Mouse (Mus musculus) spleen, postnatal 4 days (tissue): ENCODE measurements around the gene Apbb1.

ENCODE experiments used
- DNase-seq, 2 experiments: peaks; one replicate each; pipeline ENCODE4 v3.0.0; 2022; ENCODE audit warnings: low spot score in 2 of 2

Apbb1 gene

GRCm38 (mm10) chr7:105570756-105571155, 10.7 kb downstream of the Apbb1 start:
- no peak for DNase-seq

GRCm38 (mm10) chr7:105569512-105570496, 11.6 kb downstream of the Apbb1 start:
- DNase-seq = no peak

- no peak for DNase-seq
Measured at GRCm38 (mm10) chr7:105568988-105569471, 12.4 kb downstream of the Apbb1 start.

- no peak for DNase-seq
Measured at GRCm38 (mm10) chr7:105568583-105568982, 12.9 kb downstream of the Apbb1 start.

GRCm38 (mm10) chr7:105565071-105565836, 16.2 kb downstream of the Apbb1 start:
- DNase-seq = no peak

- DNase-seq = no peak
Measured at GRCm38 (mm10) chr7:105563367-105563766, 18.1 kb downstream of the Apbb1 start.

- DNase-seq = no peak
Measured at GRCm38 (mm10) chr7:105562317-105562716, 19.1 kb downstream of the Apbb1 start.

GRCm38 (mm10) chr7:105559016-105559415, 22.4 kb downstream of the Apbb1 start:
- no peak for DNase-seq

- no peak for DNase-seq
Measured at GRCm38 (mm10) chr7:105557671-105558070, 23.8 kb downstream of the Apbb1 start.

GRCm38 (mm10) chr7:105556406-105556805, 25.0 kb downstream of the Apbb1 start:
- DNase-seq = no peak

GRCm38 (mm10) chr7:105555571-105555970, 25.9 kb downstream of the Apbb1 start:
- DNase-seq = no peak

- DNase-seq = peak; percentile 87 to 91
Measured at GRCm38 (mm10) chr7:105554212-105554942, 27.1 kb downstream of the Apbb1 start, which contains the start of gene Smpd1. Gene Smpd1 (plus strand): TSS chr7:105554360.

- no peak for DNase-seq
Measured at GRCm38 (mm10) chr7:105553456-105554211, 27.8 kb downstream of the Apbb1 start.

GRCm38 (mm10) chr7:105549035-105549434, 32.4 kb downstream of the Apbb1 start:
- no peak for DNase-seq

- no peak for DNase-seq
Measured at GRCm38 (mm10) chr7:105547970-105548369, 33.5 kb downstream of the Apbb1 start.

- no peak for DNase-seq
Measured at GRCm38 (mm10) chr7:105545986-105546385, 35.5 kb downstream of the Apbb1 start.

- no peak for DNase-seq
Measured at GRCm38 (mm10) chr7:105534162-105534561, 47.3 kb downstream of the Apbb1 start.

GRCm38 (mm10) chr7:105528094-105528493, 53.4 kb downstream of the Apbb1 start:
- no peak for DNase-seq

- DNase-seq = no peak
Measured at GRCm38 (mm10) chr7:105527306-105527937, 54.0 kb downstream of the Apbb1 start.

GRCm38 (mm10) chr7:105524222-105524621, 57.2 kb downstream of the Apbb1 start:
- no peak for DNase-seq
